Mouse (Mus musculus): Measurements from ENCODE around the gene Tmprss3.

Gene Tmprss3

GRCm38 (mm10) chr17:31192663-31193062 lies 6.1 kb downstream of the Tmprss3 start:
- DNase-seq: no peak

GRCm38 (mm10) chr17:31191825-31192224 lies 7.0 kb downstream of the Tmprss3 start:
- no peak for DNase-seq

- peak; percentile 71 for DNase-seq
These were observed 11.4 kb downstream of the Tmprss3 start for GRCm38 (mm10) chr17:31187370-31187769.

- DNase-seq: no peak
These were observed 14.3 kb downstream of the Tmprss3 start for GRCm38 (mm10) chr17:31184269-31184990.

- no peak for DNase-seq
These were observed 15.4 kb downstream of the Tmprss3 start for GRCm38 (mm10) chr17:31183180-31183974.

- DNase-seq: no peak
These were observed 17.3 kb downstream of the Tmprss3 start for GRCm38 (mm10) chr17:31181490-31181889.

GRCm38 (mm10) chr17:31176321-31176720 lies 22.5 kb downstream of the Tmprss3 start:
- DNase-seq: no peak

GRCm38 (mm10) chr17:31169796-31170195 lies 29.0 kb downstream of the Tmprss3 start:
- no peak for DNase-seq

- no peak for DNase-seq
These were observed 33.6 kb downstream of the Tmprss3 start, which contains the start of gene Tff1 for GRCm38 (mm10) chr17:31165127-31165526. Tff1 (minus strand) TSS chr17:31165277.

- DNase-seq: no peak
These were observed 35.0 kb downstream of the Tmprss3 start for GRCm38 (mm10) chr17:31163821-31164220.

- DNase-seq: no peak
These were observed 36.2 kb downstream of the Tmprss3 start for GRCm38 (mm10) chr17:31162607-31163006.

GRCm38 (mm10) chr17:31160291-31160690 lies 38.5 kb downstream of the Tmprss3 start:
- no peak for DNase-seq

- no peak for DNase-seq
These were observed 40.9 kb downstream of the Tmprss3 start for GRCm38 (mm10) chr17:31157921-31158320.

- no peak for DNase-seq
These were observed 45.0 kb downstream of the Tmprss3 start for GRCm38 (mm10) chr17:31153785-31154184.

GRCm38 (mm10) chr17:31152966-31153499 lies 45.7 kb downstream of the Tmprss3 start:
- DNase-seq: no peak

- no peak for DNase-seq
These were observed 46.3 kb downstream of the Tmprss3 start for GRCm38 (mm10) chr17:31152512-31152911.

- no peak for DNase-seq
These were observed 52.8 kb downstream of the Tmprss3 start for GRCm38 (mm10) chr17:31145998-31146397.

GRCm38 (mm10) chr17:31144040-31145037 lies 54.4 kb downstream of the Tmprss3 start, which contains the start of gene Tff2:
Tff2 (minus strand) TSS chr17:31144282.
- no peak for DNase-seq

- DNase-seq: no peak
These were observed 56.7 kb downstream of the Tmprss3 start for GRCm38 (mm10) chr17:31142116-31142515.

- DNase-seq: peak; percentile 31
These were observed 60.4 kb downstream of the Tmprss3 start for GRCm38 (mm10) chr17:31138398-31138797.

- no peak for DNase-seq
These were observed 62.0 kb downstream of the Tmprss3 start for GRCm38 (mm10) chr17:31136821-31137220.

GRCm38 (mm10) chr17:31136291-31136690 lies 62.5 kb downstream of the Tmprss3 start:
- no peak for DNase-seq
